In the genomic region with DNA sequence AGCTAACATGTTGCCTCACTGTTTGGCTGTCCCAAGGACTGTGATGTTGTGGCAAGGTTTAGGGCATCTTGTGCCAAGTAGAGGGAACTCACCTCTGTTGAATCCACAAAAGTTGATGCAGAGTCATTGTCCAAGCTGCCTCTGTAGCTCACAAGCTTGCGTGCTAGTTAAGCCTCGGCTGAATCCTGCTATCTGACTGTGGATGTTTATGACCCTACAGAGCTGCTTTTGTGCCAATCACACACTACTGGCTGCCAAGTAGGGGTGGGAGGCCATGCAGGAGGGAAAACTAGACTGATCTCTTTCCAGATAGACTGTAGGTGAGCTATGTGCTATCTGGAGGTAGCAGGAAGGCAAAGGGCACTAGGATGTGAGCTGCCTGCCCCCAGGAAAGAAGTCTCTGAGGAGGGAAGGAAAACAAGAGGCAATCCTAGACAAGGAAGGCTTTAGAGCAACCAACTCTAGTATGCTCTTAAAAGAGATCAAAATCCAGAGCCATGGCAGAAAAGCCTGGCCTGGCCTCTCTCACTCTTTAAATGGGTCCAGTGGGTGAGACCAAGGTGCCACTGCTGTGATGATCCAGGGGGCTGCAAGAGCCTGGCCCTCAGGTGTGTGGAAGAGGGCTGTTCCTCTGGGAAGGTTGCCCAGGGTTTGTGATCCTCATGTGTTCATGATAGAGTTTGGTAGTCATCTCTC, we compare ENCODE assay signal across 8 mouse cellular contexts. TPM values are rescaled to one million over a fixed set of nuclear protein-coding genes. Genes with fewer than 3 reads are reported as not detected.
A peak's percentile ranks its signal among the peaks of the same experiment; 100 is the strongest.
DNase-seq lines count a peak whose midpoint lies in the region; ATAC-seq lines count a peak whose summit lies in the region.

No protein-coding gene starts in this region.

- ATAC-seq in erythroid progenitor cell, adult 5-6 weeks (replicated peaks; ENCODE audit: low FRiP score, poor library complexity, severe bottlenecking), result no peak; the same call in 1 of the 2 replicates

- DNase-seq in cerebellum, postnatal 10 days, result peak; percentile 15 to 29
- no peak for DNase-seq in cerebellum, postnatal 25 days
- peak; percentile 24 for DNase-seq in thymus, postnatal 0 days (ENCODE audit: low spot score)
- DNase-seq in thymus, postnatal 25 days, result no peak
- DNase-seq in induced T-regulatory cell, adult 2 months (ENCODE audit: low read depth), result peak; percentile 14
- DNase-seq in naive thymus-derived CD4-positive, alpha-beta T cell, adult 2 months (ENCODE audit: low read depth), result peak; percentile 13
- DNase-seq in right cerebral cortex, postnatal 4 days, result no peak

RNA-seq across cellular contexts. Expression of a gene that starts 2.2 kb away (rescaled TPM):
- polyA plus RNA-seq in thymus, postnatal 0 days (2015; fragmentation: Nextera tagmentation; extraction: Ambion mirVana), result 0.36 and 0.54 TPM in 2 replicates
- total RNA-seq in erythroid progenitor cell, adult 5-6 weeks (2015; ENCODE audit: low replicate concordance), result 0.72 TPM in 1 of 2 replicates, not detected in the other
- total RNA-seq in erythroid progenitor cell, adult 5-6 weeks (2017; ENCODE audit: low replicate concordance), result 3.9 TPM in 1 of 2 replicates, not detected in the other

RNA-seq across cellular contexts. Expression of a gene that starts 8.3 kb away (rescaled TPM):
- 2.9 and 3.9 TPM in 2 replicates for polyA plus RNA-seq in thymus, postnatal 0 days (2015; fragmentation: Nextera tagmentation; extraction: Ambion mirVana)
- total RNA-seq in erythroid progenitor cell, adult 5-6 weeks (2015; ENCODE audit: low replicate concordance), result 49.0 and 58.7 TPM in 2 replicates
- 8.7 and 28.2 TPM in 2 replicates for total RNA-seq in erythroid progenitor cell, adult 5-6 weeks (2017; ENCODE audit: low replicate concordance)

RNA-seq across cellular contexts. Expression of a gene that starts 12.9 kb away (rescaled TPM):
- 0.64 and 1.4 TPM in 2 replicates for polyA plus RNA-seq in thymus, postnatal 0 days (2015; fragmentation: Nextera tagmentation; extraction: Ambion mirVana)
- not detected in 2 replicates for total RNA-seq in erythroid progenitor cell, adult 5-6 weeks (2015; ENCODE audit: low replicate concordance)
- total RNA-seq in erythroid progenitor cell, adult 5-6 weeks (2017; ENCODE audit: low replicate concordance), result 0.30 and 0.64 TPM in 2 replicates

RNA-seq across cellular contexts. Expression of a gene that starts 13.5 kb away (rescaled TPM):
- polyA plus RNA-seq in thymus, postnatal 0 days (2015; fragmentation: Nextera tagmentation; extraction: Ambion mirVana), result 0.13 TPM in 1 of 2 replicates, not detected in the other
- total RNA-seq in erythroid progenitor cell, adult 5-6 weeks (2015; ENCODE audit: low replicate concordance), result 1.1 TPM in 1 of 2 replicates, not detected in the other
- not detected in 2 replicates for total RNA-seq in erythroid progenitor cell, adult 5-6 weeks (2017; ENCODE audit: low replicate concordance)

RNA-seq across cellular contexts. Expression of a gene that starts 48.1 kb away (rescaled TPM):
- polyA plus RNA-seq in thymus, postnatal 0 days (2015; fragmentation: Nextera tagmentation; extraction: Ambion mirVana), result not detected in 2 replicates
- total RNA-seq in erythroid progenitor cell, adult 5-6 weeks (2015; ENCODE audit: low replicate concordance), result 0.72 TPM in 1 of 2 replicates, not detected in the other
- total RNA-seq in erythroid progenitor cell, adult 5-6 weeks (2017; ENCODE audit: low replicate concordance), result not detected in 2 replicates

Comparison
In these comparisons a context has a peak if more than half of its experiments do, and no peak if none do; other contexts are left out.
1. DNase-seq: peak in cerebellum, postnatal 10 days (2 of 2), thymus, postnatal 0 days (single experiment), induced T-regulatory cell, adult 2 months (single experiment) and naive thymus-derived CD4-positive, alpha-beta T cell, adult 2 months (single experiment); none in cerebellum, postnatal 25 days (0 of 2), thymus, postnatal 25 days (single experiment) and right cerebral cortex, postnatal 4 days (single experiment).